Mouse (Mus musculus) lung, adult 2 months (tissue): ENCODE results near the gene Fgf14. TPM values are rescaled to one million over a fixed set of nuclear protein-coding genes. Genes with fewer than 3 reads are reported as not detected.
"Not testable (repeated sequence)": the region's sequence is repeated elsewhere in the genome, so short reads cannot be mapped to it uniquely, and the experiment has no call there.

Source experiments
- DNase-seq: peaks from one replicate; pipeline ENCODE4 v3.0.0; 2022
- H3K4me1 ChIP-seq: fragments of 200-500 bp; 2 replicates; pipeline ENCODE4 v1.6.1; 2011; ENCODE audit warnings: low read length; ENCODE audit not compliant: control insufficient read depth, insufficient read depth
- H3K4me3 ChIP-seq: fragments of 200-500 bp; replicated peaks from 2 replicates; pipeline ENCODE3; 2011; ENCODE audit warnings: low read depth, mild to moderate bottlenecking, control low read depth, low read length; ENCODE audit errors: extremely low read depth
- CTCF ChIP-seq: fragments of 200-500 bp; IDR thresholded peaks from 2 replicates; pipeline ENCODE4 v1.5.1; 2011; ENCODE audit warnings: mild to moderate bottlenecking, low read length, control low read depth; ENCODE audit not compliant: insufficient read depth
- POLR2A ChIP-seq: fragments of 200-500 bp; IDR thresholded peaks from 2 replicates; pipeline ENCODE4 v1.6.1; 2011; ENCODE audit warnings: low read depth, mild to moderate bottlenecking, control low read depth, low read length, borderline replicate concordance; ENCODE audit errors: extremely low read depth
- WGBS: fragments of 180-500 bp; shearing (Covaris S2); methylation state at CpG from one replicate; pipeline ENCODE4 v1.1.7; 2018; 5-methylcytosine and 5-hydroxymethylcytosine counted together
- polyA plus RNA-seq: library from polyadenylated mRNA; depleted of rRNA; stranded (reverse); fragments of >200 nt; gene quantifications from 2 replicates; pipeline ENCODE4 v1.2.3, GENCODE M21; 2012

The Fgf14 gene
- polyA plus RNA-seq, 1 experiment, result not detected

GRCm38 (mm10) chr14:124605031-124605743, 71.7 kb downstream of the Fgf14 start:
- DNase-seq, result no peak
- Histone ChIP-seq H3K4me3 (no peak overlapping the region), H3K4me1 (no peaks in the 10 kb centered on the region)
- TF ChIP-seq CTCF, result no peak
- no peak for TF ChIP-seq POLR2A
- WGBS, result 79% methylated on average over 1 of the region's 1 CpGs

- Histone ChIP-seq H3K4me3 (no peak overlapping the region), H3K4me1 (no peaks in the 10 kb centered on the region)
- TF ChIP-seq CTCF (no peak), POLR2A (no peak)
- WGBS, result 46% methylated on average over 1 of the region's 1 CpGs
- DNase-seq, result no peak
Observed at GRCm38 (mm10) chr14:124576571-124576970, 100.4 kb downstream of the Fgf14 start.

- no peak for TF ChIP-seq CTCF
- no peak for TF ChIP-seq POLR2A
- H3K4me3 ChIP-seq, result no peak overlapping the region
- DNase-seq, result no peak
- H3K4me1 ChIP-seq, result no peaks in the 10 kb centered on the region
- WGBS, result 56% methylated on average over 1 of the region's 1 CpGs
Observed at GRCm38 (mm10) chr14:124575130-124575885, 101.6 kb downstream of the Fgf14 start.

- 88% methylated on average over 1 of the region's 1 CpGs for WGBS
Observed at GRCm38 (mm10) chr14:124566445-124566844, 110.5 kb downstream of the Fgf14 start.

GRCm38 (mm10) chr14:124561544-124561943, 115.4 kb downstream of the Fgf14 start:
- Histone ChIP-seq H3K4me3 (no peak overlapping the region), H3K4me1 (no peaks in the 10 kb centered on the region)
- DNase-seq, result no peak
- WGBS, result 63% methylated on average over 4 of the region's 4 CpGs
- TF ChIP-seq CTCF, result no peak
- no peak for TF ChIP-seq POLR2A

More at GRCm38 (mm10) chr14:124566445-124566844, 110.5 kb downstream of the Fgf14 start:
- no peak for DNase-seq
- no peak overlapping the region for H3K4me3 ChIP-seq
- TF ChIP-seq CTCF (no peak), POLR2A (no peak)
- H3K4me1 ChIP-seq, result no peaks in the 10 kb centered on the region

- 59% methylated on average over 3 of the region's 3 CpGs for WGBS
- TF ChIP-seq CTCF (no peak), POLR2A (no peak)
- H3K4me3 ChIP-seq, result no peak overlapping the region
- H3K4me1 ChIP-seq, result no peaks in the 10 kb centered on the region
- no peak for DNase-seq
Observed at GRCm38 (mm10) chr14:124536106-124536505, 140.8 kb downstream of the Fgf14 start.

- WGBS, result 55% methylated on average over 2 of the region's 2 CpGs
- not testable (repeated sequence) for H3K4me3 ChIP-seq, H3K4me1 ChIP-seq, DNase-seq
Observed at GRCm38 (mm10) chr14:124535376-124535775, 141.6 kb downstream of the Fgf14 start.

- 55% methylated on average over 1 of the region's 1 CpGs for WGBS
- TF ChIP-seq POLR2A (no peak), CTCF (no peak)
- DNase-seq, result no peak
- Histone ChIP-seq H3K4me1 (no peaks in the 10 kb centered on the region), H3K4me3 (no peak overlapping the region)
Observed at GRCm38 (mm10) chr14:124532051-124532450, 144.9 kb downstream of the Fgf14 start.

- 77% methylated on average over 1 of the region's 1 CpGs for WGBS
- DNase-seq, result no peak
- H3K4me1 ChIP-seq, result no peaks in the 10 kb centered on the region
- H3K4me3 ChIP-seq, result no peak overlapping the region
- no peak for TF ChIP-seq POLR2A
- no peak for TF ChIP-seq CTCF
Observed at GRCm38 (mm10) chr14:124512009-124512408, 164.9 kb downstream of the Fgf14 start.

- TF ChIP-seq CTCF, result no peak
- no peak for TF ChIP-seq POLR2A
- no peak for DNase-seq
- H3K4me1 ChIP-seq, result no peaks in the 10 kb centered on the region
- H3K4me3 ChIP-seq, result no peak overlapping the region
- WGBS, result 93% methylated on average over 1 of the region's 1 CpGs
Observed at GRCm38 (mm10) chr14:124488971-124489370, 188.0 kb downstream of the Fgf14 start.
